Mouse (Mus musculus): ENCODE measurements around the gene Arrdc2.

The Arrdc2 gene

GRCm38 (mm10) chr8:70869601-70870041, 30.1 kb upstream of the Arrdc2 start:
- POLR2A ChIA-PET = interaction anchor here (0.6 to 22.5 kb wide), 57 partner anchors 10 to 1469 kb away, joined by 3 to 532 read pairs (median 5); partner anchors contain the start of genes Arrdc2 (in 3 of the 4), Rpl18a (in 3 of the 4), Jund (in 2 of the 4) and Slc5a5 (in 2 of the 4)
- CTCF ChIA-PET = interaction anchor here (0.6 to 6.4 kb wide), 51 partner anchors 11 to 726 kb away, joined by 3 to 140 read pairs (median 4); partner anchors contain the start of genes Arrdc2 (in 2 of the 4), Rab3a (in 2 of the 4), Rpl18a (in 2 of the 4) and Gm3336 (in 1 of the 4)

- CTCF ChIA-PET = interaction anchor here (0.6 to 6.4 kb wide), 50 partner anchors 10 to 725 kb away, joined by 3 to 140 read pairs (median 5); partner anchors contain the start of genes Arrdc2 (in 2 of the 4), Rab3a (in 2 of the 4), Rpl18a (in 2 of the 4) and Gm3336 (in 1 of the 4)
- POLR2A ChIA-PET = interaction anchor here (0.6 to 22.5 kb wide), 65 partner anchors 7 to 608 kb away, joined by 3 to 532 read pairs (median 5); partner anchors contain the start of genes Arrdc2 (in 3 of the 4), Jund (in 3 of the 4), Rpl18a (in 3 of the 4) and Lsm4 (in 2 of the 4)
Observed at GRCm38 (mm10) chr8:70869199-70869571, 29.7 kb upstream of the Arrdc2 start.

GRCm38 (mm10) chr8:70868559-70869198, 29.2 kb upstream of the Arrdc2 start:
- POLR2A ChIA-PET = interaction anchor here (0.6 to 22.5 kb wide), 70 partner anchors 8 to 609 kb away, joined by 3 to 532 read pairs (median 5); partner anchors contain the start of genes Arrdc2 (in 3 of the 4), Jund (in 3 of the 4), Rpl18a (in 3 of the 4) and Lsm4 (in 2 of the 4)
- CTCF ChIA-PET = interaction anchor here (0.6 to 6.4 kb wide), 49 partner anchors 10 to 725 kb away, joined by 3 to 140 read pairs (median 5); partner anchors contain the start of genes Arrdc2 (in 2 of the 4), Rab3a (in 2 of the 4), Gm3336 (in 1 of the 4) and Jund (in 1 of the 4)

GRCm38 (mm10) chr8:70866566-70866965, 27.0 kb upstream of the Arrdc2 start:
- ChIA-PET CTCF (interaction anchor here in 2 of 4 experiments (0.6 to 3.2 kb wide), 9 partner anchors 9 to 865 kb away, joined by 3 to 19 read pairs (median 4); partner anchors contain the start of gene Gm3336 (in 1 of the 2)), POLR2A (interaction anchor here (0.7 to 6.0 kb wide), 33 partner anchors 9 to 339 kb away, joined by 3 to 67 read pairs (median 6); partner anchors contain the start of genes Arrdc2 (in 3 of the 4), Rpl18a (in 3 of the 4), Jund (in 2 of the 4) and Fkbp8 (in 1 of the 4))

- ChIA-PET POLR2A (interaction anchor here (0.7 to 6.0 kb wide), 49 partner anchors 9 to 339 kb away, joined by 3 to 67 read pairs (median 5); partner anchors contain the start of genes Arrdc2 (in 3 of the 4), Jund (in 3 of the 4), Rpl18a (in 3 of the 4) and Fkbp8 (in 1 of the 4)), CTCF (interaction anchor here in 3 of 4 experiments (0.5 to 3.2 kb wide), 14 partner anchors 9 to 866 kb away, joined by 3 to 19 read pairs (median 4); partner anchors contain the start of genes Arrdc2 (in 2 of the 3) and Gm3336 (in 1 of the 3))
Observed at GRCm38 (mm10) chr8:70866001-70866520, 26.5 kb upstream of the Arrdc2 start.

- POLR2A ChIA-PET = interaction anchor here (0.7 to 6.0 kb wide), 58 partner anchors 8 to 703 kb away, joined by 3 to 67 read pairs (median 5); partner anchors contain the start of genes Arrdc2 (in 4 of the 4), Jund (in 3 of the 4), Rpl18a (in 3 of the 4) and Lsm4 (in 1 of the 4)
- CTCF ChIA-PET = interaction anchor here in 3 of 4 experiments (0.5 to 3.2 kb wide), 15 partner anchors 8 to 461 kb away, joined by 3 to 19 read pairs (median 5); partner anchors contain the start of genes Arrdc2 (in 2 of the 3) and Gm3336 (in 1 of the 3)
Observed at GRCm38 (mm10) chr8:70865350-70866000, 26.0 kb upstream of the Arrdc2 start.

GRCm38 (mm10) chr8:70864712-70865221, 25.2 kb upstream of the Arrdc2 start:
- ChIA-PET CTCF (interaction anchor here (0.6 to 3.2 kb wide), 14 partner anchors 8 to 652 kb away, joined by 3 to 19 read pairs (median 4); partner anchors contain the start of genes Arrdc2 (in 2 of the 4) and Slc25a42 (in 1 of the 4)), POLR2A (interaction anchor here (0.7 to 6.0 kb wide), 53 partner anchors 7 to 704 kb away, joined by 3 to 67 read pairs (median 5); partner anchors contain the start of genes Arrdc2 (in 4 of the 4), Jund (in 3 of the 4), Rpl18a (in 3 of the 4) and Lsm4 (in 1 of the 4))

GRCm38 (mm10) chr8:70863956-70864711, 24.6 kb upstream of the Arrdc2 start:
- POLR2A ChIA-PET = interaction anchor here in 3 of 4 experiments (0.6 to 6.0 kb wide), 42 partner anchors 7 to 816 kb away, joined by 3 to 67 read pairs (median 6); partner anchors contain the start of genes Arrdc2 (in 3 of the 3), Rpl18a (in 3 of the 3), Jund (in 2 of the 3) and Lsm4 (in 1 of the 3)
- CTCF ChIA-PET = interaction anchor here (0.8 to 3.2 kb wide), 10 partner anchors 17 to 652 kb away, joined by 3 to 19 read pairs (median 6); partner anchors contain the start of genes Arrdc2 (in 1 of the 4) and Slc25a42 (in 1 of the 4)

- ChIA-PET CTCF (interaction anchor here (0.6 to 2.8 kb wide), 6 partner anchors 15 to 1108 kb away, joined by 3 to 15 read pairs (median 4); no protein-coding TSS in a partner anchor), POLR2A (interaction anchor here (0.6 to 6.0 kb wide), 18 partner anchors 11 to 352 kb away, joined by 3 to 67 read pairs (median 6); partner anchors contain the start of genes Arrdc2 (in 2 of the 4), Rpl18a (in 2 of the 4) and Jund (in 1 of the 4))
Observed at GRCm38 (mm10) chr8:70862824-70863641, 23.5 kb upstream of the Arrdc2 start, which contains the start of gene Kcnn1. TSS of gene Kcnn1 (minus strand) at chr8:70863258.

- ChIA-PET CTCF (interaction anchor here (0.5 to 6.7 kb wide), 37 partner anchors 8 to 1586 kb away, joined by 3 to 89 read pairs (median 4); partner anchors contain the start of genes Arrdc2 (in 3 of the 4), Gm3336 (in 2 of the 4), Rpl18a (in 2 of the 4) and 1700030K09Rik (in 1 of the 4)), POLR2A (interaction anchor here (0.5 to 12.6 kb wide), 68 partner anchors 8 to 258 kb away, joined by 3 to 157 read pairs (median 4); partner anchors contain the start of genes Arrdc2 (in 3 of the 4), Jund (in 3 of the 4), Rpl18a (in 3 of the 4) and Pik3r2 (in 2 of the 4))
Observed at GRCm38 (mm10) chr8:70857516-70857915, 18.0 kb upstream of the Arrdc2 start.

GRCm38 (mm10) chr8:70856541-70857197, 17.1 kb upstream of the Arrdc2 start:
- CTCF ChIA-PET = interaction anchor here (0.5 to 6.7 kb wide), 34 partner anchors 8 to 1587 kb away, joined by 3 to 89 read pairs (median 4); partner anchors contain the start of genes Arrdc2 (in 4 of the 4), Gm3336 (in 2 of the 4), Rpl18a (in 2 of the 4) and 1700030K09Rik (in 1 of the 4)

GRCm38 (mm10) chr8:70856028-70856427, 16.5 kb upstream of the Arrdc2 start:
- ChIA-PET POLR2A (interaction anchor here in 3 of 4 experiments (0.6 to 12.6 kb wide), 14 partner anchors 8 to 164 kb away, joined by 3 to 157 read pairs (median 14); partner anchors contain the start of genes Arrdc2 (in 2 of the 3) and Rpl18a (in 2 of the 3)), CTCF (interaction anchor here (0.6 to 6.7 kb wide), 13 partner anchors 9 to 183 kb away, joined by 3 to 89 read pairs (median 7); partner anchors contain the start of genes Arrdc2 (in 3 of the 4), Lsm4 (in 1 of the 4) and Rpl18a (in 1 of the 4))

More at GRCm38 (mm10) chr8:70856541-70857197, 17.1 kb upstream of the Arrdc2 start:
- POLR2A ChIA-PET = interaction anchor here (0.5 to 12.6 kb wide), 69 partner anchors 9 to 247 kb away, joined by 3 to 157 read pairs (median 4); partner anchors contain the start of genes Arrdc2 (in 3 of the 4), Jund (in 3 of the 4), Rpl18a (in 3 of the 4) and Pik3r2 (in 2 of the 4)

- ChIA-PET POLR2A (interaction anchor here in 2 of 4 experiments (0.7 to 12.6 kb wide), 4 partner anchors 10 to 180 kb away, joined by 3 to 157 read pairs (median 18); partner anchors contain the start of genes Arrdc2 (in 2 of the 2) and Lsm4 (in 1 of the 2)), CTCF (interaction anchor here (0.8 to 6.7 kb wide), 6 partner anchors 9 to 93 kb away, joined by 3 to 89 read pairs (median 4); partner anchors contain the start of genes Arrdc2 (in 2 of the 4) and Mpv17l2 (in 1 of the 4))
Observed at GRCm38 (mm10) chr8:70853863-70854262, 14.3 kb upstream of the Arrdc2 start.
